Mouse (Mus musculus) right cerebral cortex, postnatal 14 days (tissue): Measurements from ENCODE around the gene Tmod2.
"Not testable (repeated sequence)": the region's sequence is repeated elsewhere in the genome, so short reads cannot be mapped to it uniquely, and the experiment has no call there.

Experiments used
- DNase-seq: peaks from one replicate; pipeline ENCODE4 v3.0.0; 2022

Gene Tmod2

DNA sequence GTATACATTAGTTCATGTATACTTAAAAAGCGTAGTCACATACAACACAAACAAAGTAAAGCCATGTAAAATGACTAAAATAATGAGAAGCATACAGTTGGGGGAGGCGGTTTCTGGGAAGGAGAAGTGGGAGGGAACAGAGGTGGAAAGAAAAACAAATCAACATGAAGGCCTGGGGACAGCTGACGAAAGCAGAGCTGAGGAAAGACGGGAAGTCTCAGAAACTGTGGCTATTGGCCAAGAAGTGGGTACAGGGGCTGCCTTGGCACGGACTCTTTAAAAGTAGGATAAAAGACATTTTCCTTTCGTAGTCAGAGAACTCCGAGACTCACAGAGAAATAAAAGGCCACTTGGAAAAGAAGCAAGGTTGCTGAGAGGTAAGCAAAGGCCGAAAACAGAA is 62.1 kb downstream of the Tmod2 start:
- DNase-seq = no peak

DNA sequence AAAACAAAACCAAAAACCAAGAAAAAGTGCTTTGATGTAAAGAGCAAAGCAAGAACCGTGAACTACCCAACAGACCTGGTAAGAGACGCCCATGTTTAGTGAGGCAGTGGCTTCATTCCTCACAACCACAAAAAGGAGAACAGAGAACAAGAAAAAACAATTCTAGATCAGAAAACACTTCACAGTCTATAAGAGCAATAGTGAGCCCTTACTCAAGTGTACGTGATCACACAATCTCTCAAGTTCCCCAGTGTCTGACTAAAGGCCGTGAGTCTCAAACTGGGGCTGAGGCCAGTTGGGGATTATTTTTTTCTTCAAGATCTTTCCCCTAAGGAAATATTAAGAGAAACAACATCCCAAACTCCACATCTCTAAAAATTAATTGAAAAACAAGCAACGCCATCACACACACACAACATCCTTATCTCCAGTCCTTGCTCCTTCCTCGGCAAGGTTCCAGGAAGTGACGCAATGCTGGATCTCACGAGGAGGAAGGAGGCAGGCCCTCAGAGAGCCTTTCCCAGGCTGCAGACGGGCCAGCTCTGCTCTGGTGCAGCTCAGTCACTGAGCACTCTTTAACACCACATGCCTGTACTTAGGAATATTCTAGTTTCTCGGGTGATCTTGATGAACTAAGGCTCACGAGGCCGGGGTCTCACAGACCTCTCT is 64.1 kb downstream of the Tmod2 start:
- DNase-seq = peak; percentile 44

DNA sequence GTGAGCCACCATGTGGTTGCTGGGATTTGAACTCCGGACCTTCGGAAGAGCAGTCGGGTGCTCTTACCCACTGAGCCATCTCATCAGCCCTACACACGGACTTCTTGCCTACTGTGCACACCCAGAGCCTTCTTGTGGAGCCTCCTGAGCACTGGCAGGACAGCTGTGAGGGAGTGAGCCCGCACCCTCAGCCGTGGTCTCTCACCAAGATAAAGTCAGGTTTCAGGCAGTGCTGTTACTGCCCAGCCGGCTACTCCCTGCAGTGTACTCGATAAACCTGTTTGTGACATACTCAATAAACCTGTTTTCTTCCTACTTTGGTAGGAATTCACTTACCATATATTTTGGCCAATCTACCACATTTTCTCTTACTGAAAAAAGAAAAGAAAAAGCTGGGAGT is 65.6 kb downstream of the Tmod2 start:
- DNase-seq = no peak

DNA sequence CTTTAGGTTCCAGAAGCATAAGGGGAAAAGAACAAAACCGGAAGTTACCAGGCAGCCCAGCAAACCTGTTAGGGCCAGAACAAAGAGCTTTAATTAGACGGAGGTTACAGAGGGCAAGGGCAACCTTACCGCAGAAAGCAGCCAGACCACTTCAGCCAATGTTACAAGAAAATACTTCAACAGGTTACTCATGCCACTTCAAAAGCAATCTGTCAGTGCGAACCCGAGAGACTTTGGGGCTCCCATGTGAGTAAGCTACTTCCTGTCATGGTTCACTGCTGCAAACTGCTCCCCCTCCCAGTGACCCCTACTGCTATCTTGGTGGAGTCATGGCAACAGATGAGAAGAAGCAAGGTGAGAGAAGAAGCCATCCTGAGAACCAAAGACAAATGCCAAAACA is 69.6 kb downstream of the Tmod2 start:
- no peak for DNase-seq

DNA sequence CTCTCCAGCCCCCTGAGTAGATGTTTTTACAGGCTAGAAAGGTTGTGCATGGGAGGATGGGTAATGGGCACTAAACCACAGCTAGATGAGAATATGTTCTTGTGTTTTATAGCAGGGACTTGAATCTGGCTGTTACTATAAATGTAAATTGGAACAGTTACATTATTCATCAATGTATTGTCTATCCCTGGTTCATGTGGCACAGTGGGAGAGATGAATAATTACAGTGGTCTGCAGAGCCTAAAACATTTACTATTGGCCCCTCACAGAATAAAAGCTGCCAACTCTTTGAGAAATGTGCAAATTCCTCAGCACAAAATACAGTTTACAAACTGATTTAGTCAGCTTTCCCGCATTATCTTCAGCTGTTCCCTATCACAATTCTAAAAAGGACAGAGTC is 74.7 kb downstream of the Tmod2 start:
- no peak for DNase-seq

DNA sequence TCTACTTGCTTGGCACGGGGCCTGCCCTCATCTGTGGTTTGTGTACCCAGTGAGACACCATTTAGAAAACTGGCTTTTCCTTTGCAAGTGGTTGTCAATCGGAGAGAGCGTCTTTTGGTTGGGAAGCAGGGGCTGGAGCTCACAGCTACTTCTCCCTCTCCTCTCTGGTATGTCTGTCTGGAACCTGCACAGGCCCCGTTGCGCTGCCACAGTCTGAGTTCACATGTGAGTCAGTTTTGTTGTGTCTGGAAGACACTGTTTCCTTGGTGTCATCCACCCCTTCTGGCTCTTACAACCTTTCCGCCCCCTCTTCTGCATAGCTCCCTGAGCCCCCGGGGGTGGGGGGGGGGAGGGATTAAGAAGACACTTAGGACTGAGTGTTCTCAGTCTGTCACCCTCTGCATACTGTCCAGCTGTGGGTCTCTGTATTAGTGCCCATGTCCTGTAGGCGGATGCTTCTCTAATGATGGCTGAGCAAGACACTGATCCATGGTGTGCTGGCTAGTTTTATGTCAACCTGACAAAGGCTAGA is 76.6 kb downstream of the Tmod2 start:
- no peak for DNase-seq

DNA sequence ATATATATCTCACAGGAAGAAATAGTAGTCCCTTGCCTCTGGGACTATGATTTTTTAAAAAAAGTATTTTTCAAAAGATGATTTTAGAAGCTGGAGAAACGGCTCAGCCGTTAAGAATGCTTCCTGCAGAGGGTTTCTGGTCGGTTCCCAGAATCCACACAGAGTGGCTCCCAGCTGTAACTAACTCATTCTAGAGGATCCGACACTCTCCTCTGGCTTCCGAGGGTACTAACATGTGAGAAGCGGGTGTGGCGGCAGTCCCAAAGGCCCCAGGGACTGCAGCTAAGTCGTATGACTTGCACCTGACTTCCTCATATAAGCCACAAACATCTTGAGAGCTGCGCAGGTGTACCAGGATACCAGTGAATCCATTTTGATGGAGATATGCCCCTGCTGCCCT is 78.1 kb downstream of the Tmod2 start:
- not testable (repeated sequence) for DNase-seq

DNA sequence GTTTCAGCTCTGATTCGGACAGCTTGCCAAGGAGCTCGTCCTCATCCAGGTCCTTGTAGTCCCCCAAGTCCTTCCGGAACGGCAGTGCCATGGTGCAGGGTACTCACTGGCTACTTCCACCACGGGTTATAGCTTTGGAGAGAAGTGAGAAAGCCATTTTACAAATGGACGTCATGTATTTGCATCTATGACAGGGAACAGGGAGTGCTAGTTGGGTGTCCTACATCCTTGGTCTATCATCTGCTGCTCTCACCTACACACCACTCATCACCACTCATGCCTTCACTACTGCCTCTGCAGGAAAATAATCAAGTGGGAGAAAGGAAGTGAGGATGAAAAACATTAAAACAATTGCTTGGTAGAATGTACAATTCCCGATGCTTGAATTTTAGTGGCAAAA is 78.7 kb downstream of the Tmod2 start:
- DNase-seq = no peak

DNA sequence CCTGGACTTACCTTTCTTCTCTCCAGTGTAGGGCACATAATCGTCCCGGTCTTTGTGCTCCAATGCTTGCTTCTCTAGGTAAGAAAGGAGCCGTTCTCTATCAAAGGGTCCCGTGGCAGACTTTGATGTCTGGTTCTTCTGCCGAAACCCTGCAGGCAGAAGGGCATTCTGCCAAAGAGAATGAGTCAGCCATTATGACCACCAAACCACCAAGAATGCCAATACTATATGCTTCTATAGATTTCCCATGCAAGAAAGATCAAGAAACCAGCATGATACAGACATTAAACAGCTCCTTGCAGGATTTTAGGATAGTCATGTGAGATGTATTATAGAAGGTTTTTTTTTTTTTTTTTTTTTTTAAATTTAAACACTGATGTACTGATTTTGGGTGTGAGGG is 81.8 kb downstream of the Tmod2 start:
- no peak for DNase-seq

DNA sequence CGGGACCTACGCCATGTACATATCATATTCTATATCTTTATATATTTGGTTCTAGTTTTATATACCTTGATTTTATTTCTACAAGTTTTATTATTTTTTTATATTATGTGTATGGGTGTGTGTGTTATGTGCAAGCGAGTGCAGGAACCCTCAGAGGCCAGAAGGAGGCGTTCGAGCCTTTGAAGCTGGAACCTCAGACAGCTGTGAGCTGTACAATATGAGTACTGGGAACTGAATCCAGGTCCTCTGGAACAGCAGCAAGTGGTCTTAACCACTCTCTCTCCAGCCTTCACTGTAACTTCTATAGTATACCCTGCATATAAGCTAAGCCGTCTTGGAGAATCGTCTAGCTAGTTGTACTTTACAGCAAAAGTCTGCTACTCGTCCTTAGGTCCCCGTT is 83.0 kb downstream of the Tmod2 start:
- DNase-seq = no peak

DNA sequence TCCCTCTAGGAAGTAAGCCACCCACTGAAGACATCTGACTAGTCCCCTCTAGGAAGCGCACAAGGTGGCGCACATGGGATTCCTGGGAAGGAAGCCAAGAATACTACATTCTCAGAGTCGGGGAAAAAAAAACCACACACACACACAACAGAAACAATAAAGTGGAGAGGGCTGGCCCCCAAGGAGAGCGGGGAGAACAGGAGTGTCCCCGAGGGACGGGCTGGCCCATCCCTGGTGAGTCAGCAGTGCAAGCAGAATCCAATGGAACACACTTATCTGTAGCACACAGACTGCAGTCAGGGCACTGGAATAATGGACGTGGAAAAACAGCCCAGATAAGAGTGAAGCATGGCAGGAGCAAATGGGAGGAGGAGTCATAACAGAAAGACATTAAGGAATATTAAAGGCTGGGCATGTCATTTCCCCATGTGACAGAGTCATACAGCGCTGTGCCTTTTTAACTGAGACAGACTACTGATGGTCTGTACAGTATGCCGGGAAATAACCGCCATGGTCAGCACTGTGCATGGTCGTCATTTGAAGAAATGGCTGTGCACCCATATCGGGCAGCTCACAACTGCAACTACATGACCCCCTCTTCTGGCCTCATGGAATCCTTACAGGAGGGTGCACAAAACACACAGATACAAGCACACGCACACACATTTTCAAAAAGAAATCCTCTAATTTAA is 83.6 kb downstream of the Tmod2 start:
- DNase-seq = no peak

DNA sequence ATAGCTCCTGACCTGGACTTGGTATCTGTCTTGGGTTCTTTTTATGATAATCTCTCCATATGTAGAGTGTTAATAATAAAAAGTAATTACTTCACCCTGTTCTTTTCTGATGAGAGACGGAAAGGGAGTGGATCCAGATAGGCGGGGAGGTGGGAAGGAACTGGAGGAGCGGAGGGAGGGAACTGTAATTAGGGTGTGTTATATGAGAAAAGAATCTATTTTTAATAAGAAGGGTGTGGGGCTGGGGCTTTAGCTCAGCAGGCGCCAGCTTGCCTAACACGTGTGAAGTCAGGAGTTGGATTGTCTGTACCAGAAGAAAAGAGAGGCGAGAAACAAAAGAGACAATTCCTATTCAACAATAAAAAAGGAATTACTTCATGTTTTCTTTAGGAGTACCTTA is 87.5 kb downstream of the Tmod2 start:
- no peak for DNase-seq

DNA sequence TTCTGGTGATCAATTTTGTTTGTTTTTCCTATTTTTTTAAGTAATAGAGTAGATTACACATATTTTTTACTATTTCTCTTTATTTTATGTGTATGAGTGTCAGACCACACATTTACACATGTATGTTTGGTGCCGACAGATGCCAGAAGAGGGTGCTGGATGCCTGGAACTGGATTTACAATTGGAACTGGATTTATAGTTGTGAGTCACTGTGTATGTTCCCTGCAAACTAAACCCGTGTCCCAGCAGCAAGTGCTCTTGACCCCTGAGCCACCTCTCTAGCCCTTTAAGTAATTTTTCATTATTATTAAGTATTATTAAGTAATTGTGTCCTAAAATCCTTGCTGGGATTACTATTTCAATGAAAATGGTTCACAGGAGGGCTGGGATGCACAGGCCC is 88.9 kb downstream of the Tmod2 start:
- DNase-seq = no peak

DNA sequence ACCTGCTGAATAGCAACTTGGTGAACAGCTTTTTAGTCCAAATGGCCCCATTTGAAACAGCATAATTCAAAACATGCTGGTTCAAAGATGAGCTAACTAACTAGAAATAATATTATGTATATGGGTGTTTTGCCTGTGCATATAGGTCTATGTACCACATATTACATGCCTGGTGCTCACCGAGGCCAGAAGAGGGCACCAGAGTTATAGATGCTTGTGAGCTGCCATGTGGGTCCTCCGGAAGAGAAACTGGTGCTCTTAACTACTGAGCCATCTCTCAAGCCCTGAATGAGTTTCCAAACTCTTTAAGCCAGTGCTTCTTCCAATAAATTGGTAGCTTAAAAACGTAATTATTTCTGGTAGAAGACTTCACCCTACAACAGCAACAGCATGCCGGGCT is 89.3 kb downstream of the Tmod2 start:
- DNase-seq = peak; percentile 35

DNA sequence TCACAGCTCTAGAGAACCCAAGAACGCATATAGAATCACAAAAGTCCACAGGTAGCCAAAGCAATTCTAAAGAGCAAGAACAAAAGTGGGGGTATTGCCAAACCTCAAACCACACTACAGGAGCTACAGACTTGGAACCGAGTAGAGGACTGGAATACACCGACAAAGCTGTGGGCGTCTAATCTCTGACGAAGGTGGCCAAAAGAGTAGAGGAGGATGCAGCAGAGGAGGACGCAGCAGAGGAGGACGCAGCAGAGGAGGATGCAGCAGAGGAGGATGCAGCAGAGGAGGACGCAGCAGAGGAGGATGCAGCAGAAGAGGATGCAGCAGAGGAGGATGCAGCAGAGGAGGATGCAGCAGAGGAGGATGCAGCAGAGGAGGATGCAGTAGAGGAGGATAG is 90.2 kb downstream of the Tmod2 start:
- DNase-seq = no peak

DNA sequence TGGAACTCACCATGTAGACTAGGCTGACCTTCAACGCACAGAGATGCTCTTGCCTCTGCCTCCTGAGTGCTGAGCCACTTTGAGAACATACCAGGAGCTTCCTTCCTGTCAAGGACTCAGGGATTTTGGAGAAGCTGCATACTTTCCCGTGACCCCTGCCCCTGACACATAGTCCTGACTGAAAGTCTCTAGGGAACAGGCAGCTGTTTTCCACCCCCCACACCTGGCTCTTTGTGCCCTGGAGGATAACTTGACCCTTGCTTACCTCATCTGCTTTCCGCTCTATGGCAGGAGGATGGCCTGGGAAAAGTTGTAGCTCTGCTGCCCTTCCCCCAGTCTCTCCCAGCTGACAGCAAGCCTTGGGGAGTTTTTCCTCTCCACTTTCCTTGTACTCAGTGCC is 93.4 kb downstream of the Tmod2 start:
- DNase-seq = no peak
